Mouse (Mus musculus): ENCODE data around the gene Nmnat1. TPM values are rescaled to one million over a fixed set of nuclear protein-coding genes. Genes with fewer than 3 reads are reported as not detected.
"Not testable (repeated sequence)": the region's sequence is repeated elsewhere in the genome, so short reads cannot be mapped to it uniquely, and the experiment has no call there.

Gene Nmnat1
- polyA plus RNA-seq, 1 experiment from 2014 or later, result 8.6 TPM

- not testable (repeated sequence) for H3K36me3 ChIP-seq; H3K4me1 ChIP-seq; H3K4me2 ChIP-seq; ATAC-seq (ENCODE audit: insufficient number of reproducible peaks, low FRiP score, low TSS enrichment, low read depth); H3K9ac ChIP-seq; H3K27me3 ChIP-seq; H3K27ac ChIP-seq; H3K4me3 ChIP-seq; H3K9me3 ChIP-seq
- 86% methylated on average over 27 of the region's 27 CpGs for WGBS
Measured at GRCm38 (mm10) chr4:149457163-149457562, 27.8 kb downstream of the Nmnat1 start.

GRCm38 (mm10) chr4:149454879-149455278, 30.1 kb downstream of the Nmnat1 start, which contains the start of gene Rbp7:
TSS of gene Rbp7 (minus strand) at chr4:149454978.
- ATAC-seq (ENCODE audit: insufficient number of reproducible peaks, low FRiP score, low TSS enrichment, low read depth), result no peak

GRCm38 (mm10) chr4:149454263-149454662, 30.7 kb downstream of the Nmnat1 start:
- H3K36me3 ChIP-seq, result no peaks in the 10 kb centered on the region
- no peaks in the 10 kb centered on the region for H3K4me1 ChIP-seq
- no peak overlapping the region for H3K4me3 ChIP-seq
- H3K4me2 ChIP-seq, result no peak overlapping the region
- H3K27me3 ChIP-seq, result no peaks in the 10 kb centered on the region
- H3K27ac ChIP-seq, result no peak overlapping the region
- WGBS, result 80% methylated on average over 17 of the region's 17 CpGs
- H3K9ac ChIP-seq, result no peak overlapping the region
- H3K9me3 ChIP-seq, result no peaks in the 10 kb centered on the region
- no peak for ATAC-seq (ENCODE audit: insufficient number of reproducible peaks, low FRiP score, low TSS enrichment, low read depth)

More at GRCm38 (mm10) chr4:149454879-149455278, 30.1 kb downstream of the Nmnat1 start, which contains the start of gene Rbp7:
- 61% methylated on average over 8 of the region's 8 CpGs for WGBS
- Histone ChIP-seq H3K4me3 (no peak within 1 kb of the TSS), H3K9me3 (no peaks in the 10 kb centered on the region), H3K4me1 (no peaks in the 10 kb centered on the region), H3K27me3 (no peaks in the 10 kb centered on the region), H3K36me3 (no peaks in the 10 kb centered on the region), H3K27ac (no peak within 1 kb of the TSS), H3K4me2 (no peak within 1 kb of the TSS), H3K9ac (no peak within 1 kb of the TSS)

- Histone ChIP-seq H3K27ac (no peak overlapping the region), H3K4me3 (no peak overlapping the region), H3K9me3 (no peaks in the 10 kb centered on the region), H3K27me3 (no peaks in the 10 kb centered on the region), H3K4me2 (no peak overlapping the region), H3K9ac (no peak overlapping the region), H3K36me3 (no peaks in the 10 kb centered on the region), H3K4me1 (no peaks in the 10 kb centered on the region)
- WGBS, result 79% methylated on average over 4 of the region's 4 CpGs
- no peak for ATAC-seq (ENCODE audit: insufficient number of reproducible peaks, low FRiP score, low TSS enrichment, low read depth)
Measured at GRCm38 (mm10) chr4:149453656-149454055, 31.3 kb downstream of the Nmnat1 start.

GRCm38 (mm10) chr4:149450636-149451035, 34.4 kb downstream of the Nmnat1 start:
- 81% methylated on average over 3 of the region's 3 CpGs for WGBS
- H3K27me3 ChIP-seq, result no peaks in the 10 kb centered on the region
- H3K27ac ChIP-seq, result no peak overlapping the region
- H3K9me3 ChIP-seq, result no peaks in the 10 kb centered on the region
- no peak for ATAC-seq (ENCODE audit: insufficient number of reproducible peaks, low FRiP score, low TSS enrichment, low read depth)
- no peak overlapping the region for H3K4me2 ChIP-seq
- peaks cover 7% of the 10 kb centered on the region; the same call in 1 of the 2 replicates for H3K4me1 ChIP-seq
- H3K9ac ChIP-seq, result no peak overlapping the region
- H3K4me3 ChIP-seq, result no peak overlapping the region
- H3K36me3 ChIP-seq, result no peaks in the 10 kb centered on the region

GRCm38 (mm10) chr4:149446309-149446708, 38.7 kb downstream of the Nmnat1 start:
- no peak overlapping the region for H3K9ac ChIP-seq
- H3K27ac ChIP-seq, result peak overlapping the region; percentile 95
- H3K4me1 ChIP-seq, result peaks cover 19% of the 10 kb centered on the region; the same call in 1 of the 2 replicates
- no peaks in the 10 kb centered on the region for H3K27me3 ChIP-seq
- H3K36me3 ChIP-seq, result no peaks in the 10 kb centered on the region
- no peak overlapping the region for H3K4me3 ChIP-seq
- no peaks in the 10 kb centered on the region for H3K9me3 ChIP-seq
- WGBS, result 58% methylated on average over 1 of the region's 1 CpGs
- peak overlapping the region; percentile 65 for H3K4me2 ChIP-seq
- no peak for ATAC-seq (ENCODE audit: insufficient number of reproducible peaks, low FRiP score, low TSS enrichment, low read depth)

GRCm38 (mm10) chr4:149445868-149446267, 39.1 kb downstream of the Nmnat1 start:
- ATAC-seq (ENCODE audit: insufficient number of reproducible peaks, low FRiP score, low TSS enrichment, low read depth), result no peak
- Histone ChIP-seq H3K9me3 (no peaks in the 10 kb centered on the region), H3K4me1 (peaks cover 22% of the 10 kb centered on the region; the same call in 1 of the 2 replicates), H3K4me3 (peak overlapping the region; percentile 37; the same call in 1 of the 2 replicates), H3K9ac (no peak overlapping the region), H3K4me2 (peak overlapping the region; percentile 65), H3K36me3 (no peaks in the 10 kb centered on the region), H3K27me3 (no peaks in the 10 kb centered on the region), H3K27ac (peak overlapping the region; percentile 95)
- 5% methylated on average over 11 of the region's 11 CpGs for WGBS

- no peaks in the 10 kb centered on the region for H3K36me3 ChIP-seq
Measured at GRCm38 (mm10) chr4:149444964-149445701, 39.9 kb downstream of the Nmnat1 start.

GRCm38 (mm10) chr4:149444465-149444864, 40.5 kb downstream of the Nmnat1 start:
- Histone ChIP-seq H3K4me1 (peaks cover 27% of the 10 kb centered on the region; the same call in 1 of the 2 replicates), H3K27me3 (no peaks in the 10 kb centered on the region), H3K36me3 (no peaks in the 10 kb centered on the region), H3K27ac (peak overlapping the region; percentile 95; the same call in 1 of the 2 replicates), H3K4me3 (no peak overlapping the region), H3K9ac (no peak overlapping the region), H3K4me2 (no peak overlapping the region), H3K9me3 (no peaks in the 10 kb centered on the region)
- no peak for ATAC-seq (ENCODE audit: insufficient number of reproducible peaks, low FRiP score, low TSS enrichment, low read depth)
- WGBS, result 66% methylated on average over 1 of the region's 1 CpGs

More at GRCm38 (mm10) chr4:149444964-149445701, 39.9 kb downstream of the Nmnat1 start:
- H3K4me2 ChIP-seq, result peak overlapping the region; percentile 65
- no peaks in the 10 kb centered on the region for H3K27me3 ChIP-seq
- H3K9me3 ChIP-seq, result no peaks in the 10 kb centered on the region
- peak; percentile 93 for ATAC-seq (ENCODE audit: insufficient number of reproducible peaks, low FRiP score, low TSS enrichment, low read depth)
- peak overlapping the region; percentile 37 for H3K4me3 ChIP-seq
- under 1% methylated on average over 36 of the region's 36 CpGs for WGBS
- H3K27ac ChIP-seq, result peak overlapping the region; percentile 95
- peaks cover 27% of the 10 kb centered on the region; the same call in 1 of the 2 replicates for H3K4me1 ChIP-seq
- H3K9ac ChIP-seq, result peak overlapping the region; percentile 47

- peak overlapping the region; percentile 28 for H3K27ac ChIP-seq
- WGBS, result 26% methylated on average over 3 of the region's 3 CpGs
- H3K4me2 ChIP-seq, result no peak overlapping the region
- H3K4me3 ChIP-seq, result no peak overlapping the region
- H3K9ac ChIP-seq, result no peak overlapping the region
- no peaks in the 10 kb centered on the region for H3K9me3 ChIP-seq
- peaks cover 27% of the 10 kb centered on the region; the same call in 1 of the 2 replicates for H3K4me1 ChIP-seq
- no peaks in the 10 kb centered on the region for H3K36me3 ChIP-seq
- ATAC-seq (ENCODE audit: insufficient number of reproducible peaks, low FRiP score, low TSS enrichment, low read depth), result no peak
- no peaks in the 10 kb centered on the region for H3K27me3 ChIP-seq
Measured at GRCm38 (mm10) chr4:149442436-149442835, 42.6 kb downstream of the Nmnat1 start.

GRCm38 (mm10) chr4:149440576-149440975, 44.4 kb downstream of the Nmnat1 start:
- WGBS, result 45% methylated on average over 8 of the region's 8 CpGs
- Histone ChIP-seq H3K27ac (no peak overlapping the region), H3K9me3 (no peaks in the 10 kb centered on the region), H3K4me1 (peaks cover 19% of the 10 kb centered on the region; the same call in 1 of the 2 replicates), H3K27me3 (no peaks in the 10 kb centered on the region), H3K4me3 (no peak overlapping the region), H3K4me2 (no peak overlapping the region), H3K36me3 (no peaks in the 10 kb centered on the region), H3K9ac (no peak overlapping the region)
- ATAC-seq (ENCODE audit: insufficient number of reproducible peaks, low FRiP score, low TSS enrichment, low read depth), result 0 out of 2 replicates have a peak, but pooled peaks have one; percentile 32

- ATAC-seq (ENCODE audit: insufficient number of reproducible peaks, low FRiP score, low TSS enrichment, low read depth); H3K4me1 ChIP-seq; H3K9ac ChIP-seq; H3K4me2 ChIP-seq; H3K27me3 ChIP-seq; H3K9me3 ChIP-seq; H3K4me3 ChIP-seq; H3K36me3 ChIP-seq; H3K27ac ChIP-seq: not testable (repeated sequence)
- WGBS, result 79% methylated on average over 1 of the region's 1 CpGs
Measured at GRCm38 (mm10) chr4:149431887-149432286, 53.1 kb downstream of the Nmnat1 start.
